Mouse (Mus musculus) cerebellum, adult 2 months (tissue): ENCODE measurements around the gene Ror2. TPM values are rescaled to one million over a fixed set of nuclear protein-coding genes. Genes with fewer than 3 reads are reported as not detected.
A peak's percentile ranks its signal among the peaks of the same experiment; 100 is the strongest.

ENCODE experiments used
- DNase-seq, 2 experiments: peaks; one replicate each; pipeline ENCODE4 v3.0.0; 2021
- H3K27ac ChIP-seq: fragments of 200-500 bp; 2 replicates; pipeline ENCODE4 v1.5.1; 2012; ENCODE audit warnings: low read length, control low read depth, inconsistent platforms; ENCODE audit not compliant: insufficient read depth
- H3K27me3 ChIP-seq: fragments of 200-500 bp; 2 replicates; pipeline ENCODE4 v1.6.1; 2012; ENCODE audit warnings: inconsistent platforms, mild to moderate bottlenecking, low read length, moderate library complexity; ENCODE audit not compliant: control insufficient read depth, insufficient read depth
- H3K4me1 ChIP-seq: fragments of 200-500 bp; 2 replicates; pipeline ENCODE4 v1.6.1; 2011; ENCODE audit warnings: low read length; ENCODE audit not compliant: control insufficient read depth, insufficient read depth
- H3K4me3 ChIP-seq: fragments of 200-500 bp; replicated peaks from 2 replicates; pipeline ENCODE3; 2011; ENCODE audit warnings: mild to moderate bottlenecking, low read depth, low read length, control low read depth; ENCODE audit not compliant: insufficient read depth
- CTCF ChIP-seq: fragments of 200-500 bp; IDR thresholded peaks from 2 replicates; pipeline ENCODE4 v1.5.1; 2011; ENCODE audit warnings: low read depth, mild to moderate bottlenecking, control low read depth, low read length, moderate library complexity, borderline replicate concordance; ENCODE audit not compliant: insufficient read depth
- POLR2A ChIP-seq: fragments of 200-500 bp; IDR thresholded peaks from 2 replicates; pipeline ENCODE4 v1.6.1; 2011; ENCODE audit warnings: low read length, control low read depth, borderline replicate concordance; ENCODE audit not compliant: insufficient read depth
- WGBS: fragments of 180-500 bp; shearing (Covaris S2); methylation state at CpG from one replicate; pipeline ENCODE4 v1.1.7; 2018; 5-methylcytosine and 5-hydroxymethylcytosine counted together
- polyA plus RNA-seq: library from polyadenylated mRNA; depleted of rRNA; stranded (reverse); fragments of >200 nt; gene quantifications from 2 replicates; pipeline ENCODE4 v1.2.3, GENCODE M21; 2012

Gene Ror2
- polyA plus RNA-seq, 1 experiment: 1.1 TPM

- Histone ChIP-seq H3K4me1 (no peaks in the 10 kb centered on the region), H3K27me3 (no peaks in the 10 kb centered on the region), H3K27ac (no peak overlapping the region), H3K4me3 (no peak overlapping the region)
- 86% methylated on average over 6 of the region's 6 CpGs for WGBS
- no peak for DNase-seq
- TF ChIP-seq POLR2A: no peak
- TF ChIP-seq CTCF: no peak
Observed at GRCm38 (mm10) chr13:53156282-53156681, 129.6 kb downstream of the Ror2 start.

DNA sequence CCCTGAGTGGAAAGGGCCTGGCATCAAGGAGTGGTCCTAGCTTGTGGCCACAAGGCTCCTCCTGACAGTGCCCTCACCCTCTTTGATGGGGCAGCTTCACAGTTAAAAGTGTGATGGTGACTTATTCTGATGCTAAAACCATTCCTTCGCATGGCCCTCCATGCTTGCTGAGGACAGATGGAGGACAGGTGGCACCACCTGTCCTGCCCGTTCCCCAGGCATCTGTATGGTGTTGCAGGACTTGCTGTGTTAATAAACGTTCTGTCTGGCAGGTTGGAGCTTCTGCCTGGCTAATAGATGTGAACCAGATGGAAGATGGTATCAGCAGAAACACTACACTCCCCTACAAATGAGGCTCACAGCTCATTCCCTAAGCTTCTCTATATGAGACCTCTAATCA, 140.4 kb downstream of the Ror2 start:
- peak; percentile 26 to 59 for DNase-seq
- H3K4me1 ChIP-seq: peaks cover 3% of the 10 kb centered on the region; the same call in 1 of the 2 replicates
- H3K27ac ChIP-seq: no peak overlapping the region
- TF ChIP-seq POLR2A (no peak), CTCF (no peak)
- no peak overlapping the region for H3K4me3 ChIP-seq
- WGBS: 51% methylated on average over 3 of the region's 3 CpGs
- H3K27me3 ChIP-seq: no peaks in the 10 kb centered on the region

DNA sequence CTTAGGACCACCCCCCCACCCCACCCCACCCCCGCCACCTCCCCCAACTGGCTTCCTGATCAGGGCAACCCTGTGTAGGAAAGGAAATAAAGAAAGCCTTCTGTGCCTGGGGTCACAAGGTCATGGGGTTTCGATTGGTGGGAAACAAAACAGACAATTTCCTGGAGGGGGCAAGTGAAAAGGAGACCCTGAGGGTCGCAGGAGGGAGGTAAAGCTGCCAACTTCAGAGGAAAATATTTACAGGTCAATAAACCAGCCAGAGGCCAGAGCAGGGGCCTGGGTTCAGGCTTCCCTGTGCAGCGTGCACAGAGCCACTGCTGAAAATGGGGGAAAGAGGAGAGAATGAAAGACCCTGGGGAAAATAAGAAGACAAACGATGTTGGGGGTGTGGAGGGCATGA, 142.8 kb downstream of the Ror2 start:
- DNase-seq: no peak
- no peaks in the 10 kb centered on the region for H3K27me3 ChIP-seq
- WGBS: 48% methylated on average over 5 of the region's 5 CpGs
- no peak overlapping the region for H3K27ac ChIP-seq
- no peak overlapping the region for H3K4me3 ChIP-seq
- TF ChIP-seq CTCF (no peak), POLR2A (no peak)
- peaks cover 3% of the 10 kb centered on the region; the same call in 1 of the 2 replicates for H3K4me1 ChIP-seq

GRCm38 (mm10) chr13:53142268-53142667, 143.7 kb downstream of the Ror2 start:
- Histone ChIP-seq H3K4me3 (no peak overlapping the region), H3K4me1 (peaks cover 3% of the 10 kb centered on the region; the same call in 1 of the 2 replicates), H3K27me3 (no peaks in the 10 kb centered on the region), H3K27ac (no peak overlapping the region)
- DNase-seq: peak; percentile 58 to 71
- TF ChIP-seq POLR2A (no peak), CTCF (no peak)
- WGBS: 12% methylated on average over 10 of the region's 10 CpGs

DNA sequence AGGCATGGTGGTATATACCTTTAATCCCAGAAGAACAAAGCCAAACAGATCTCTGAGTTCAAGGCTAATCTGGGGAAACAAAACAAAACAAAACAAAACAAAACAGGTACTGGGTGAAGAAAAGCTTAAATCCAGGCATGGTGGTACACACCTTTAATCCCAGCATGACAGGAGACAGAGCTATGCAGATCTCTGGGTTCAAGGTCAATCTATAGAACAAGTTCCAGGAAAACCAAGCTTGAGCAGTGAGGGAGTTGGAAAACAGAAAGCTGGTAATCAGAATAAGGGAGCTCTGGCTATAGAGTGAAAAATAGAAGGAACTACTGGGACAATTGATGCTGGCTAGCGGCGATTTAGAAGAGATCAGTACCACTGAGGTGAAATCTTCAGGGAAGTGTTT, 145.6 kb downstream of the Ror2 start:
- H3K27me3 ChIP-seq: no peaks in the 10 kb centered on the region
- TF ChIP-seq POLR2A: no peak
- no peak for TF ChIP-seq CTCF

DNA sequence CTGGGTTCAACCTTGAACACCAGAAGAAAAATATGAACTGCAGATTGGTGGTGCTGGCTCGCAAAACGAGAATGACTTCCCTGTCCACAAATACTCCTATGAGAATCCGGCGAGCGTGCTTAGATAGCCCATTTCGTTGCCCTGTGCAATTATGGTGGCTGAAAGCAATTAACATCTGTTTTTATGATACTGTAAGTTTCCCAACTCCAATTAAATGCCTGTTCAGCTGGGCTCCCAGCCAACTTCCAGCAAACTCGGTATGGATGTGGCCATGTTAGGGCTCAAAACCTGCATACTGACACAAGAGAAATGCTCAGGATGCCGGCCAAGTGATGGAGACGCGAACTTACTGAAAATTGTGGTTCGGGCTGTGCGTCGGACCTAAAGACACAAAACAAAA, 155.4 kb downstream of the Ror2 start:
- no peaks in the 10 kb centered on the region for H3K27me3 ChIP-seq
- no peaks in the 10 kb centered on the region for H3K4me1 ChIP-seq
- DNase-seq: no peak
- no peak overlapping the region for H3K4me3 ChIP-seq
- WGBS: 74% methylated on average over 13 of the region's 13 CpGs
- H3K27ac ChIP-seq: no peak overlapping the region
- TF ChIP-seq CTCF (no peak), POLR2A (no peak)

More for the DNA sequence above, 145.6 kb downstream of the Ror2 start:
- Histone ChIP-seq H3K4me3 (no peak overlapping the region), H3K4me1 (peaks cover 3% of the 10 kb centered on the region; the same call in 1 of the 2 replicates), H3K27ac (no peak overlapping the region)
- DNase-seq: no peak
- WGBS: 92% methylated on average over 2 of the region's 2 CpGs

GRCm38 (mm10) chr13:53130032-53130431, 155.9 kb downstream of the Ror2 start:
- Histone ChIP-seq H3K4me1 (no peaks in the 10 kb centered on the region), H3K27ac (no peak overlapping the region), H3K4me3 (no peak overlapping the region), H3K27me3 (no peaks in the 10 kb centered on the region)
- WGBS: 78% methylated on average over 5 of the region's 5 CpGs
- DNase-seq: no peak
- TF ChIP-seq POLR2A (no peak), CTCF (no peak)

GRCm38 (mm10) chr13:53125627-53126026, 160.3 kb downstream of the Ror2 start:
- Histone ChIP-seq H3K4me1 (no peaks in the 10 kb centered on the region), H3K27ac (no peak overlapping the region), H3K4me3 (no peak overlapping the region), H3K27me3 (no peaks in the 10 kb centered on the region)
- WGBS: 70% methylated on average over 5 of the region's 5 CpGs
- no peak for DNase-seq
- TF ChIP-seq POLR2A (no peak), CTCF (no peak)

DNA sequence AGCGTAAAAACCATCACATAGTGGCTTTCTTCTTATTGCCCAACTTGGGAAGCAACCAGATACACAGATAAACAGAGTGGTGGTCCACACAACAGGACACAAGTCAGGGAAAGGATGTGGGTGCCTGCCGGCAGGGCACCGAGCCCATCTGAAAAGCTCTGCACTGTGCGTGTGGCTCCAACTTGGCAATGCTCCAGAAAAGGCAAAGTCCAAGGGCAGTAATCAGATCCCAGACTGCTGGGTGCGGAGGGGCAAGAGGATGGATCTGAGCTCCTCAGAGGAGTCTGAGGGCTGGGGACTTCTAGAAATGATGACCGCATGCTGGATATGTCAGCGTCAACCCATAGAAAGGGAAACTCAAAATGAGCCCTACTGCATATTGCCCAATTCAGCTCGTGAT, 163.8 kb downstream of the Ror2 start:
- TF ChIP-seq POLR2A: no peak
- TF ChIP-seq CTCF: no peak
- Histone ChIP-seq H3K27ac (no peak overlapping the region), H3K4me3 (no peak overlapping the region), H3K4me1 (no peaks in the 10 kb centered on the region), H3K27me3 (no peaks in the 10 kb centered on the region)
- DNase-seq: no peak
- WGBS: 54% methylated on average over 8 of the region's 8 CpGs
